Mouse (Mus musculus): ENCODE results near the gene Pde7b. TPM values are rescaled to one million over a fixed set of nuclear protein-coding genes. Genes with fewer than 3 reads are reported as not detected.

Pde7b gene
- total RNA-seq, 2 experiments from 2014 or later = 65.2 to 67.0 TPM

- intact Hi-C loops (cut with DNase I) = loop anchor here (10.0 kb wide), 1 partner anchor 254 kb away; no protein-coding TSS in a partner anchor
- DNase-seq = no peak
Observed at GRCm38 (mm10) chr10:20658716-20659115, 66.2 kb downstream of the Pde7b start.

- intact Hi-C loops (cut with DNase I) = loop anchor here (10.0 kb wide), 1 partner anchor 253 kb away; no protein-coding TSS in a partner anchor
- DNase-seq = peak; percentile 38 to 62
Observed at GRCm38 (mm10) chr10:20657316-20658081, 67.4 kb downstream of the Pde7b start.

- DNase-seq = no peak
- intact Hi-C loops (cut with DNase I) = loop anchor here (10.0 kb wide), 1 partner anchor 250 kb away; no protein-coding TSS in a partner anchor
Observed at GRCm38 (mm10) chr10:20654590-20654989, 70.3 kb downstream of the Pde7b start.

- intact Hi-C loops (cut with DNase I) = loop anchor here (10.0 kb wide), 1 partner anchor 249 kb away; no protein-coding TSS in a partner anchor
- no peak for DNase-seq
Observed at GRCm38 (mm10) chr10:20654187-20654586, 70.7 kb downstream of the Pde7b start.

GRCm38 (mm10) chr10:20653299-20653698, 71.6 kb downstream of the Pde7b start:
- no peak for DNase-seq
- intact Hi-C loops (cut with DNase I) = loop anchor here (10.0 kb wide), 1 partner anchor 248 kb away; no protein-coding TSS in a partner anchor

- intact Hi-C loops (cut with DNase I) = no loop called here
- DNase-seq = no peak
Observed at GRCm38 (mm10) chr10:20636381-20636780, 88.5 kb downstream of the Pde7b start.

GRCm38 (mm10) chr10:20633085-20633415, 91.8 kb downstream of the Pde7b start:
- intact Hi-C loops (cut with DNase I) = no loop called here
- DNase-seq = no peak

- no peak for DNase-seq
- intact Hi-C loops (cut with DNase I) = no loop called here
Observed at GRCm38 (mm10) chr10:20632256-20633084, 92.4 kb downstream of the Pde7b start.

- intact Hi-C loops (cut with DNase I) = no loop called here
- DNase-seq = peak; percentile 20 to 45
Observed at GRCm38 (mm10) chr10:20630122-20630521, 94.8 kb downstream of the Pde7b start.

GRCm38 (mm10) chr10:20625702-20626375, 99.0 kb downstream of the Pde7b start:
- DNase-seq = no peak
- intact Hi-C loops (cut with DNase I) = no loop called here

GRCm38 (mm10) chr10:20621661-20622454, 103.0 kb downstream of the Pde7b start:
- no peak for DNase-seq
- intact Hi-C loops (cut with DNase I) = no loop called here

GRCm38 (mm10) chr10:20606007-20606406, 118.9 kb downstream of the Pde7b start:
- intact Hi-C loops (cut with DNase I) = no loop called here
- DNase-seq = no peak

- no peak for DNase-seq
- intact Hi-C loops (cut with DNase I) = no loop called here
Observed at GRCm38 (mm10) chr10:20595107-20595810, 129.6 kb downstream of the Pde7b start.

- DNase-seq = no peak
- intact Hi-C loops (cut with DNase I) = no loop called here
Observed at GRCm38 (mm10) chr10:20594015-20594414, 130.9 kb downstream of the Pde7b start.

GRCm38 (mm10) chr10:20590100-20590499, 134.8 kb downstream of the Pde7b start:
- intact Hi-C loops (cut with DNase I) = no loop called here
- no peak for DNase-seq

- intact Hi-C loops (cut with DNase I) = no loop called here
- DNase-seq = no peak
Observed at GRCm38 (mm10) chr10:20585959-20586358, 138.9 kb downstream of the Pde7b start.

GRCm38 (mm10) chr10:20575002-20575401, 149.9 kb downstream of the Pde7b start:
- no peak for DNase-seq
- intact Hi-C loops (cut with DNase I) = no loop called here

- intact Hi-C loops (cut with DNase I) = no loop called here
- DNase-seq = no peak
Observed at GRCm38 (mm10) chr10:20574414-20574813, 150.5 kb downstream of the Pde7b start.

- DNase-seq = no peak
- intact Hi-C loops (cut with DNase I) = no loop called here
Observed at GRCm38 (mm10) chr10:20571521-20571920, 153.4 kb downstream of the Pde7b start.

Measured in heart, postnatal 14 days (tissue).